Mouse (Mus musculus) CH12.LX (cell line): ENCODE measurements at regions not wholly inside any gene's neighbourhood (a gene's known extent, or its start where the extent isn't known, plus 50 kb on each side); places are given as distances from the start of the nearest gene placed in this dataset.

ENCODE experiments used
- DNase-seq: peaks from one replicate; pipeline ENCODE4 v3.0.0-alpha.2; 2013; ENCODE audit errors: extremely low read depth
- H3K27ac ChIP-seq: 2 replicates; pipeline ENCODE4 v1.5.1; 2012; ENCODE audit warnings: low read depth, mild to moderate bottlenecking, control low read depth, moderate library complexity; ENCODE audit not compliant: insufficient read depth
- H3K27me3 ChIP-seq: replicated peaks from 2 replicates; pipeline ENCODE3; 2012; ENCODE audit warnings: inconsistent platforms
- H3K36me3 ChIP-seq, 2 experiments: replicated peaks in 1 of 2; 2 replicates each; pipeline versions ENCODE3 to v1.6.1; 2012; ENCODE audit warnings: inconsistent platforms in 1 of 2, low read length in 1 of 2, mild to moderate bottlenecking in 1 of 2, mixed read lengths in 1 of 2, moderate library complexity in 1 of 2; ENCODE audit not compliant: control insufficient read depth in 1 of 2, insufficient read depth in 1 of 2
- H3K4me1 ChIP-seq, 2 experiments: 2 replicates each; pipeline ENCODE4 v1.6.1; 2012; ENCODE audit warnings: inconsistent platforms in 1 of 2, moderate library complexity in 1 of 2; ENCODE audit not compliant: insufficient read depth in 2 of 2, control insufficient read depth in 1 of 2
- H3K4me2 ChIP-seq: 2 replicates; pipeline ENCODE4 v1.6.1; 2012; ENCODE audit warnings: low read depth, mild to moderate bottlenecking, control low read depth; ENCODE audit not compliant: poor library complexity, insufficient read depth, severe bottlenecking
- H3K4me3 ChIP-seq, 3 experiments: fragments of 150-350 bp in 1 of 3; sonication (generic) in 1 of 3; replicated peaks in 1 of 3; 2 replicates each; pipeline versions ENCODE3 to v1.5.1; 2011 to 2012; ENCODE audit warnings: low read depth in 2 of 3, low read length in 2 of 3, mild to moderate bottlenecking in 2 of 3, moderate library complexity in 2 of 3, control low read depth in 1 of 3, improper control_type of control experiment in 1 of 3, inconsistent platforms in 1 of 3, mixed read lengths in 1 of 3; ENCODE audit not compliant: poor library complexity in 1 of 3
- H3K79me2 ChIP-seq: replicated peaks from 2 replicates; pipeline ENCODE4 v1.6.1; 2012; ENCODE audit warnings: mild to moderate bottlenecking, moderate library complexity; ENCODE audit not compliant: control insufficient read depth, poor library complexity, insufficient read depth, severe bottlenecking; ENCODE audit errors: extremely low read depth
- H3K9ac ChIP-seq: 2 replicates; pipeline ENCODE4 v1.6.1; 2012; ENCODE audit warnings: low read depth, mild to moderate bottlenecking, control low read depth, moderate library complexity; ENCODE audit not compliant: insufficient read depth
- H3K9me3 ChIP-seq: replicated peaks from 2 replicates; pipeline ENCODE3; 2012; ENCODE audit warnings: low read length, inconsistent platforms, mixed read lengths
- CHD2 ChIP-seq: IDR thresholded peaks from 2 replicates; pipeline ENCODE4 v1.6.1; 2011; ENCODE audit warnings: low read length, improper control_type of control experiment
- E2F4 ChIP-seq: IDR thresholded peaks from 2 replicates; pipeline ENCODE4 v1.6.1; 2011; ENCODE audit warnings: low read depth, low read length, improper control_type of control experiment; ENCODE audit not compliant: insufficient replicate concordance
- ELF1 ChIP-seq: IDR thresholded peaks from 2 replicates; pipeline ENCODE4 v1.6.1; 2014; ENCODE audit warnings: low read depth, mild to moderate bottlenecking, inconsistent platforms, low read length, improper control_type of control experiment
- ETS1 ChIP-seq: conservative IDR thresholded peaks from 2 replicates; pipeline ENCODE4 v1.6.1; 2012; ENCODE audit warnings: low read depth, mild to moderate bottlenecking, inconsistent platforms, low read length, improper control_type of control experiment, moderate library complexity
- GABPA ChIP-seq: IDR thresholded peaks from 2 replicates; pipeline ENCODE4 v1.6.1; 2012; ENCODE audit warnings: low read depth, low read length, improper control_type of control experiment, inconsistent platforms; ENCODE audit not compliant: insufficient replicate concordance
- JUN ChIP-seq: IDR thresholded peaks from 2 replicates; pipeline ENCODE4 v1.6.1; 2011; ENCODE audit warnings: low read depth, mild to moderate bottlenecking, low read length, improper control_type of control experiment, moderate library complexity; ENCODE audit not compliant: insufficient read depth
- KAT2A ChIP-seq: IDR thresholded peaks from 2 replicates; pipeline ENCODE4 v1.6.1; 2012; ENCODE audit warnings: low read length, improper control_type of control experiment, inconsistent platforms; ENCODE audit not compliant: insufficient replicate concordance
- MAX ChIP-seq: IDR thresholded peaks from 2 replicates; pipeline ENCODE4 v1.6.1; 2011; ENCODE audit warnings: low read length, improper control_type of control experiment
- MAZ ChIP-seq: IDR thresholded peaks from 2 replicates; pipeline ENCODE4 v1.6.1; 2012; ENCODE audit warnings: low read depth, mild to moderate bottlenecking, inconsistent platforms, low read length, improper control_type of control experiment, moderate library complexity
- MEF2A ChIP-seq: IDR thresholded peaks from 2 replicates; pipeline ENCODE4 v1.6.1; 2014; ENCODE audit warnings: low read depth, mild to moderate bottlenecking, inconsistent platforms, low read length, improper control_type of control experiment, borderline replicate concordance
- MXI1 ChIP-seq: IDR thresholded peaks from 2 replicates; pipeline ENCODE4 v1.6.1; 2011; ENCODE audit warnings: mild to moderate bottlenecking, low read depth, low read length, improper control_type of control experiment
- NELFE ChIP-seq: IDR thresholded peaks from 2 replicates; pipeline ENCODE4 v1.6.1; 2011; ENCODE audit warnings: low read depth, low read length, improper control_type of control experiment
- NRF1 ChIP-seq: IDR thresholded peaks from 2 replicates; pipeline ENCODE4 v1.6.1; 2014; ENCODE audit warnings: low read depth, mild to moderate bottlenecking, inconsistent platforms, low read length, improper control_type of control experiment, moderate library complexity
- POLR2A ChIP-seq: IDR thresholded peaks from 2 replicates; pipeline ENCODE4 v1.6.1; 2011; ENCODE audit warnings: low read depth, mild to moderate bottlenecking, improper control_type of control experiment, low read length
- POLR2AphosphoS2 ChIP-seq: IDR thresholded peaks from 2 replicates; pipeline ENCODE4 v1.6.1; 2011; ENCODE audit warnings: low read depth, low read length, improper control_type of control experiment
- SIN3A ChIP-seq: IDR thresholded peaks from 2 replicates; pipeline ENCODE4 v1.6.1; 2012; ENCODE audit warnings: low read length, improper control_type of control experiment, inconsistent platforms
- TBP ChIP-seq: conservative IDR thresholded peaks from 2 replicates; pipeline ENCODE4 v1.6.1; 2011; ENCODE audit warnings: low read depth, low read length, improper control_type of control experiment
- TCF12 ChIP-seq: IDR thresholded peaks from 2 replicates; pipeline ENCODE4 v1.6.1; 2014; ENCODE audit warnings: low read depth, mild to moderate bottlenecking, inconsistent platforms, low read length, improper control_type of control experiment
- USF2 ChIP-seq: conservative IDR thresholded peaks from 2 replicates; pipeline ENCODE4 v1.6.1; 2011; ENCODE audit warnings: low read depth, low read length, improper control_type of control experiment
- ZC3H11A ChIP-seq: IDR thresholded peaks from 2 replicates; pipeline ENCODE4 v1.6.1; 2012; ENCODE audit warnings: low read depth, mild to moderate bottlenecking, inconsistent platforms, low read length, improper control_type of control experiment
- ZNF384 ChIP-seq: IDR thresholded peaks from 2 replicates; pipeline ENCODE4 v1.6.1; 2012; ENCODE audit warnings: low read depth, low read length, improper control_type of control experiment, inconsistent platforms
- dilution Hi-C: fragments of 300-500 bp; cut with MboI; formaldehyde crosslinking; loops from 2 replicates; pipeline ENCODE4 v1.14.3; 2020; ENCODE audit warnings: low sequenced_read_pairs; ENCODE audit not compliant: extremely low pct_unique_long_range_greater_than_20kb, extremely low pct_ligation_motif_present
- in situ Hi-C: fragments of 300-500 bp; cut with MboI; formaldehyde crosslinking; loops from 3 replicates; pipeline ENCODE4 v1.14.3; 2019; ENCODE audit warnings: low sequenced_read_pairs, low pct_ligation_motif_present, low pct_unique_long_range_greater_than_20kb, mixed read lengths

- no peaks in the 10 kb centered on the region for H3K9me3 ChIP-seq
- in situ Hi-C loops, result no loop called here
- DNase-seq, result peak; percentile 38
- H3K4me3 ChIP-seq, result no peak overlapping the region
- no peak for TF ChIP-seq GABPA
- no peak for TF ChIP-seq TBP
- TF ChIP-seq SIN3A, result no peak
- TF ChIP-seq MXI1, result no peak
- TF ChIP-seq USF2, result no peak
- no peak for TF ChIP-seq NELFE
- TF ChIP-seq ELF1, result no peak
- no peak for TF ChIP-seq KAT2A
- TF ChIP-seq MAZ, result no peak
- TF ChIP-seq, all 38 proteins: peak for 0
- Histone ChIP-seq H3K4me2 (no peak overlapping the region), H3K9ac (no peak overlapping the region), H3K27ac (no peak overlapping the region), H3K79me2 (no peaks in the 10 kb centered on the region), H3K36me3 (no peaks in the 10 kb centered on the region), H3K4me1 (peaks cover 12 to 34% of the 10 kb centered on the region in 2 experiments), H3K27me3 (no peaks in the 10 kb centered on the region)
- dilution Hi-C loops, result no loop called here
These were observed 64.8 kb upstream of the Atrnl1 start for GRCm38 (mm10) chr19:57546039-57546438.

GRCm38 (mm10) chr19:57546519-57546918, 64.3 kb upstream of the Atrnl1 start:
- dilution Hi-C loops (no loop called here), in situ Hi-C loops (no loop called here)
- H3K79me2 ChIP-seq, result no peaks in the 10 kb centered on the region
- H3K27me3 ChIP-seq, result no peaks in the 10 kb centered on the region
- no peak for DNase-seq
- H3K27ac ChIP-seq, result no peak overlapping the region
- H3K9me3 ChIP-seq, result no peaks in the 10 kb centered on the region
- no peak overlapping the region for H3K9ac ChIP-seq
- H3K4me1 ChIP-seq, result peaks cover 12 to 34% of the 10 kb centered on the region in 2 experiments
- no peaks in the 10 kb centered on the region for H3K36me3 ChIP-seq
- no peak overlapping the region for H3K4me3 ChIP-seq
- no peak for TF ChIP-seq POLR2AphosphoS2
- TF ChIP-seq MEF2A, result no peak
- no peak for TF ChIP-seq SIN3A
- TF ChIP-seq E2F4, result no peak
- TF ChIP-seq ZC3H11A, result no peak
- TF ChIP-seq ZNF384, result no peak
- TF ChIP-seq GABPA, result no peak
- TF ChIP-seq CHD2, result no peak
- TF ChIP-seq TCF12, result no peak
- TF ChIP-seq NRF1, result no peak
- TF ChIP-seq MAX, result no peak
- no peak for TF ChIP-seq POLR2A
- no peak for TF ChIP-seq ETS1
- no peak for TF ChIP-seq JUN
- TF ChIP-seq MXI1, result no peak
- no peak for TF ChIP-seq KAT2A
- TF ChIP-seq, all 38 proteins: peak for 0
- no peak overlapping the region for H3K4me2 ChIP-seq
